Mouse (Mus musculus) embryonic fibroblast, embryonic 13.5 days (primary cell): ENCODE measurements around the gene Cyp2u1.

Experiments used
- CTCF ChIP-seq: IDR thresholded peaks from 2 replicates; pipeline ENCODE4 v1.5.1; 2011; ENCODE audit warnings: mild to moderate bottlenecking, control low read depth, low read length, moderate library complexity, borderline replicate concordance; ENCODE audit not compliant: insufficient read depth
- POLR2A ChIP-seq: IDR thresholded peaks from 2 replicates; pipeline ENCODE4 v1.6.1; 2011; ENCODE audit warnings: low read depth, mild to moderate bottlenecking, control low read depth, low read length, moderate library complexity

- TF ChIP-seq CTCF (no peak), POLR2A (no peak)
These were observed 43.5 kb downstream of the Cyp2u1 start for GRCm38 (mm10) chr3:131259392-131259965.
